Mouse (Mus musculus): ENCODE data around the gene Zfp462. TPM values are rescaled to one million over a fixed set of nuclear protein-coding genes. Genes with fewer than 3 reads are reported as not detected.

Zfp462 gene
- total and polyA plus RNA-seq, 3 experiments, result not detected

GRCm38 (mm10) chr4:55049938-55050610 is 105.2 kb downstream of the Zfp462 start:
- dilution Hi-C loops (cut with MboI; ENCODE audit: extremely low pct_ligation_motif_present, extremely low pct_unique_long_range_greater_than_20kb, low sequenced_read_pairs), result no loop called here
- Histone ChIP-seq H3K9me3 (replicated peaks; ENCODE audit: low read length) (no peaks in the 10 kb centered on the region), H3K36me3 (replicated peaks in 1 of 2; ENCODE audit: control insufficient read depth in 1 of 2, insufficient read depth in 1 of 2, low read length in 1 of 2) (no peaks in the 10 kb centered on the region), H3K9ac (ENCODE audit: insufficient read depth, low read depth) (no peak overlapping the region), H3K27me3 (replicated peaks) (no peaks in the 10 kb centered on the region), H3K79me2 (replicated peaks; ENCODE audit: control insufficient read depth, extremely low read depth, insufficient read depth, poor library complexity, severe bottlenecking) (no peaks in the 10 kb centered on the region), H3K27ac (ENCODE audit: insufficient read depth, low read depth) (no peak overlapping the region), H3K4me1 (ENCODE audit: control insufficient read depth in 1 of 2, insufficient read depth in 2 of 2) (no peaks in the 10 kb centered on the region), H3K4me2 (ENCODE audit: insufficient read depth, low read depth, poor library complexity, severe bottlenecking) (no peak overlapping the region), H3K4me3 (replicated peaks in 1 of 3; ENCODE audit: low read depth in 2 of 3, low read length in 2 of 3, poor library complexity in 1 of 3) (no peak overlapping the region)
- in situ Hi-C loops (cut with MboI; ENCODE audit: low pct_ligation_motif_present, low pct_unique_long_range_greater_than_20kb, low sequenced_read_pairs), result no loop called here
- no peak for DNase-seq (ENCODE audit: extremely low read depth)
- no peak for TF ChIP-seq CTCF (conservative IDR thresholded peaks at IDR 0.05 in 1 of 2, IDR thresholded peaks at IDR 0.05 in 1 of 2; ENCODE audit: low read depth in 2 of 2, low read length in 2 of 2)
- TF ChIP-seq ELF1 (IDR thresholded peaks at IDR 0.05; ENCODE audit: low read depth, low read length), result no peak
- TF ChIP-seq HCFC1 (IDR thresholded peaks at IDR 0.05; ENCODE audit: low read depth, low read length), result no peak
- no peak for TF ChIP-seq NELFE (IDR thresholded peaks at IDR 0.05; ENCODE audit: low read depth, low read length)
- no peak for TF ChIP-seq SIN3A (IDR thresholded peaks at IDR 0.05; ENCODE audit: low read length)
- TF ChIP-seq GABPA (IDR thresholded peaks at IDR 0.05; ENCODE audit: insufficient replicate concordance, low read depth, low read length), result no peak
- no peak for TF ChIP-seq BHLHE40 (IDR thresholded peaks at IDR 0.05; ENCODE audit: low read depth, low read length)
- no peak for TF ChIP-seq ZC3H11A (IDR thresholded peaks at IDR 0.05; ENCODE audit: low read depth, low read length)
- TF ChIP-seq POLR2A (IDR thresholded peaks at IDR 0.05; ENCODE audit: low read depth, low read length), result no peak
- TF ChIP-seq ZMIZ1 (IDR thresholded peaks at IDR 0.05; ENCODE audit: low read depth, low read length), result no peak

DNA sequence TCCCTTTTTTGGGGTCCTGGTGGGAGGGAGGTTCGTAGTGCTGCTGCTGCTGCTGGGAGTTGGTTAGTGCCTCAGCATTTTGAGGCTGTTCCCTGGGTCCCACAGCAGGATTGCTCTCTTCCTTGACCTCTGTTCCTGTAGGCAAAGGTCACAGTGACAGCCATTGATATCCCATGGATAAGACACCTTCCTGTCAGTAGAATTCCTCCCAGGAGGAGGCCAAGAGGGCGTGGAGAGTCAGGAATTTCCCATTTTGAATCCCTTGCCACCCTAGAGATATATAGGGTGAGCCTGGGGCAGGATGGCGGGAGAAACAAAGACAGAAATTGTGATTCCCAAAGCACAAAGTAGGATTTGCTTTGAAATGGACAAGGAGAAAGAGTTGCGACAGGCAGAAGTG is 106.5 kb downstream of the Zfp462 start:
- H3K9me3 ChIP-seq (replicated peaks; ENCODE audit: low read length), result no peaks in the 10 kb centered on the region
- no peak overlapping the region for H3K4me2 ChIP-seq (ENCODE audit: insufficient read depth, low read depth, poor library complexity, severe bottlenecking)

More for the DNA sequence above, 106.5 kb downstream of the Zfp462 start:
- DNase-seq (ENCODE audit: extremely low read depth), result no peak
- Histone ChIP-seq H3K9ac (ENCODE audit: insufficient read depth, low read depth) (no peak overlapping the region), H3K4me1 (ENCODE audit: control insufficient read depth in 1 of 2, insufficient read depth in 2 of 2) (no peaks in the 10 kb centered on the region), H3K79me2 (replicated peaks; ENCODE audit: control insufficient read depth, extremely low read depth, insufficient read depth, poor library complexity, severe bottlenecking) (no peaks in the 10 kb centered on the region), H3K4me3 (replicated peaks in 1 of 3; ENCODE audit: low read depth in 2 of 3, low read length in 2 of 3, poor library complexity in 1 of 3) (no peak overlapping the region), H3K36me3 (replicated peaks in 1 of 2; ENCODE audit: control insufficient read depth in 1 of 2, insufficient read depth in 1 of 2, low read length in 1 of 2) (no peaks in the 10 kb centered on the region), H3K27me3 (replicated peaks) (no peaks in the 10 kb centered on the region), H3K27ac (ENCODE audit: insufficient read depth, low read depth) (no peak overlapping the region)
- in situ Hi-C loops (cut with MboI; ENCODE audit: low pct_ligation_motif_present, low pct_unique_long_range_greater_than_20kb, low sequenced_read_pairs) (no loop called here), dilution Hi-C loops (cut with MboI; ENCODE audit: extremely low pct_ligation_motif_present, extremely low pct_unique_long_range_greater_than_20kb, low sequenced_read_pairs) (no loop called here)
- no peak for TF ChIP-seq JUND (conservative IDR thresholded peaks at IDR 0.05; ENCODE audit: low read depth, low read length)
- no peak for TF ChIP-seq ZKSCAN1 (IDR thresholded peaks at IDR 0.05; ENCODE audit: borderline replicate concordance, low read depth, low read length)
- no peak for TF ChIP-seq JUN (IDR thresholded peaks at IDR 0.05; ENCODE audit: insufficient read depth, low read depth, low read length)
- no peak for TF ChIP-seq IRF4 (IDR thresholded peaks at IDR 0.05; ENCODE audit: low read depth, low read length)
- TF ChIP-seq SMC3 (IDR thresholded peaks at IDR 0.05; ENCODE audit: low read depth, low read length), result no peak
- no peak for TF ChIP-seq ZNF384 (IDR thresholded peaks at IDR 0.05; ENCODE audit: low read depth, low read length)
- TF ChIP-seq SIN3A (IDR thresholded peaks at IDR 0.05; ENCODE audit: low read length), result no peak
- no peak for TF ChIP-seq EP300 (IDR thresholded peaks at IDR 0.05; ENCODE audit: low read length)
- TF ChIP-seq MEF2A (IDR thresholded peaks at IDR 0.05; ENCODE audit: borderline replicate concordance, low read depth, low read length), result no peak
- TF ChIP-seq ZC3H11A (IDR thresholded peaks at IDR 0.05; ENCODE audit: low read depth, low read length), result no peak
- TF ChIP-seq ELF1 (IDR thresholded peaks at IDR 0.05; ENCODE audit: low read depth, low read length), result no peak
- TF ChIP-seq BHLHE40 (IDR thresholded peaks at IDR 0.05; ENCODE audit: low read depth, low read length), result no peak
- no peak for TF ChIP-seq MYC (IDR thresholded peaks at IDR 0.05; ENCODE audit: low read depth, low read length)
- TF ChIP-seq TBP (conservative IDR thresholded peaks at IDR 0.05; ENCODE audit: low read depth, low read length), result no peak
- no peak for TF ChIP-seq UBTF (IDR thresholded peaks at IDR 0.05; ENCODE audit: low read depth, low read length)
- no peak for TF ChIP-seq ETS1 (conservative IDR thresholded peaks at IDR 0.05; ENCODE audit: low read depth, low read length)
- no peak for TF ChIP-seq MAX (IDR thresholded peaks at IDR 0.05; ENCODE audit: low read length)
- TF ChIP-seq HCFC1 (IDR thresholded peaks at IDR 0.05; ENCODE audit: low read depth, low read length), result no peak
